In genomic region chr3:88409741-88410644, GRCm38 (mm10) we compare ENCODE assay signal across 8 mouse cellular contexts. TPM values are rescaled to one million over a fixed set of nuclear protein-coding genes. Genes with fewer than 3 reads are reported as not detected.
DNase-seq lines count a peak whose midpoint lies in the region; ATAC-seq lines count a peak whose summit lies in the region.

Gene Pmf1 (minus strand): TSS chr3:88410331.

- ATAC-seq in inflammation-experienced regulatory T-cells, adult 6 months = peak; percentile 96
- peak; percentile 90 for ATAC-seq in megakaryocyte-erythroid progenitor cell, adult 5-6 weeks (replicated peaks; ENCODE audit: low FRiP score, low TSS enrichment, poor library complexity, severe bottlenecking)

- intact Hi-C loops in gastrocnemius, postnatal 14 days (cut with DNase I; ENCODE audit: low total_unique reads) = loop anchor here (5.0 kb wide), 1 partner anchor 112 kb away; no protein-coding TSS in a partner anchor
- intact Hi-C loops in left cerebral cortex, postnatal 10 days (cut with DNase I) = no loop called here

- DNase-seq in adrenal gland, adult (ENCODE audit: inconsistent age in 2 of 2, low spot score in 1 of 2) = peak; percentile 95 to 98
- DNase-seq in embryo, embryonic 10.5 days (ENCODE audit: low spot score) = peak; percentile 93
- DNase-seq in gastrocnemius, postnatal 14 days = peak; percentile 96
- DNase-seq in left cerebral cortex, postnatal 10 days (ENCODE audit: extremely low spot score in 1 of 2, low spot score in 2 of 2) = peak; percentile 82 to 96
- DNase-seq in right cerebral cortex, postnatal 25 days = peak; percentile 92
- DNase-seq in urinary bladder, postnatal 4 days (ENCODE audit: low spot score in 2 of 2) = peak; percentile 90 to 92

RNA-seq across cellular contexts. Expression of gene Pmf1, which starts in this region (rescaled TPM):
- 10 to 100 TPM; 30.1 to 31.9 TPM for total RNA-seq in gastrocnemius, postnatal 14 days (2021)
- 100 to 1,000 TPM in 1 of 3 experiments, 10 to 100 TPM in 2; 46.3 to 105 (median 50.5) TPM for polyA plus RNA-seq in inflammation-experienced regulatory T-cells, adult 6 months (2017; shearing (Covaris generic))
- total RNA-seq in left cerebral cortex, postnatal 10 days (2021) = 10 to 100 TPM; 10.3 to 11.5 TPM
- 188 and 207 TPM in 2 replicates for total RNA-seq in megakaryocyte-erythroid progenitor cell, adult 5-6 weeks (2014; fragmentation: Nextera tagmentation)
- 87.9 and 145 TPM in 2 replicates for total RNA-seq in megakaryocyte-erythroid progenitor cell, adult 5-6 weeks (2017)

Comparison
In these comparisons a context has a peak if more than half of its experiments do, and no peak if none do; other contexts are left out.
1. Peak in every context shown above with its lines: DNase-seq and ATAC-seq.